Mouse (Mus musculus) CH12.LX (cell line): ENCODE data around the gene Gp9. TPM values are rescaled to one million over a fixed set of nuclear protein-coding genes. Genes with fewer than 3 reads are reported as not detected.

ENCODE experiments used
- DNase-seq: peaks from one replicate; pipeline ENCODE4 v3.0.0-alpha.2; 2013; ENCODE audit errors: extremely low read depth
- H3K27ac ChIP-seq: 2 replicates; pipeline ENCODE4 v1.5.1; 2012; ENCODE audit warnings: low read depth, mild to moderate bottlenecking, control low read depth, moderate library complexity; ENCODE audit not compliant: insufficient read depth
- H3K27me3 ChIP-seq: replicated peaks from 2 replicates; pipeline ENCODE3; 2012; ENCODE audit warnings: inconsistent platforms
- H3K36me3 ChIP-seq, 2 experiments: replicated peaks in 1 of 2; 2 replicates each; pipeline versions ENCODE3 to v1.6.1; 2012; ENCODE audit warnings: inconsistent platforms in 1 of 2, low read length in 1 of 2, mild to moderate bottlenecking in 1 of 2, mixed read lengths in 1 of 2, moderate library complexity in 1 of 2; ENCODE audit not compliant: control insufficient read depth in 1 of 2, insufficient read depth in 1 of 2
- H3K4me1 ChIP-seq, 2 experiments: 2 replicates each; pipeline ENCODE4 v1.6.1; 2012; ENCODE audit warnings: inconsistent platforms in 1 of 2, moderate library complexity in 1 of 2; ENCODE audit not compliant: insufficient read depth in 2 of 2, control insufficient read depth in 1 of 2
- H3K4me2 ChIP-seq: 2 replicates; pipeline ENCODE4 v1.6.1; 2012; ENCODE audit warnings: low read depth, mild to moderate bottlenecking, control low read depth; ENCODE audit not compliant: poor library complexity, insufficient read depth, severe bottlenecking
- H3K4me3 ChIP-seq, 3 experiments: fragments of 150-350 bp in 1 of 3; sonication (generic) in 1 of 3; replicated peaks in 1 of 3; 2 replicates each; pipeline versions ENCODE3 to v1.5.1; 2011 to 2012; ENCODE audit warnings: low read depth in 2 of 3, low read length in 2 of 3, mild to moderate bottlenecking in 2 of 3, moderate library complexity in 2 of 3, control low read depth in 1 of 3, improper control_type of control experiment in 1 of 3, inconsistent platforms in 1 of 3, mixed read lengths in 1 of 3; ENCODE audit not compliant: poor library complexity in 1 of 3
- H3K79me2 ChIP-seq: replicated peaks from 2 replicates; pipeline ENCODE4 v1.6.1; 2012; ENCODE audit warnings: mild to moderate bottlenecking, moderate library complexity; ENCODE audit not compliant: control insufficient read depth, poor library complexity, insufficient read depth, severe bottlenecking; ENCODE audit errors: extremely low read depth
- H3K9ac ChIP-seq: 2 replicates; pipeline ENCODE4 v1.6.1; 2012; ENCODE audit warnings: low read depth, mild to moderate bottlenecking, control low read depth, moderate library complexity; ENCODE audit not compliant: insufficient read depth
- H3K9me3 ChIP-seq: replicated peaks from 2 replicates; pipeline ENCODE3; 2012; ENCODE audit warnings: low read length, inconsistent platforms, mixed read lengths
- BHLHE40 ChIP-seq: IDR thresholded peaks from 2 replicates; pipeline ENCODE4 v1.6.1; 2011; ENCODE audit warnings: mild to moderate bottlenecking, low read depth, low read length, improper control_type of control experiment
- CHD2 ChIP-seq: IDR thresholded peaks from 2 replicates; pipeline ENCODE4 v1.6.1; 2011; ENCODE audit warnings: low read length, improper control_type of control experiment
- CTCF ChIP-seq, 2 experiments: IDR thresholded peaks in 1 of 2; conservative IDR thresholded peaks in 1 of 2; 2 replicates each; pipeline ENCODE4 v1.5.1; 2011 to 2012; ENCODE audit warnings: low read depth in 2 of 2, low read length in 2 of 2, improper control_type of control experiment in 1 of 2, inconsistent platforms in 1 of 2, mild to moderate bottlenecking in 1 of 2, moderate library complexity in 1 of 2
- E2F4 ChIP-seq: IDR thresholded peaks from 2 replicates; pipeline ENCODE4 v1.6.1; 2011; ENCODE audit warnings: low read depth, low read length, improper control_type of control experiment; ENCODE audit not compliant: insufficient replicate concordance
- ELF1 ChIP-seq: IDR thresholded peaks from 2 replicates; pipeline ENCODE4 v1.6.1; 2014; ENCODE audit warnings: low read depth, mild to moderate bottlenecking, inconsistent platforms, low read length, improper control_type of control experiment
- EP300 ChIP-seq: IDR thresholded peaks from 2 replicates; pipeline ENCODE4 v1.6.1; 2011; ENCODE audit warnings: low read length, improper control_type of control experiment
- GABPA ChIP-seq: IDR thresholded peaks from 2 replicates; pipeline ENCODE4 v1.6.1; 2012; ENCODE audit warnings: low read depth, low read length, improper control_type of control experiment, inconsistent platforms; ENCODE audit not compliant: insufficient replicate concordance
- HCFC1 ChIP-seq: IDR thresholded peaks from 2 replicates; pipeline ENCODE4 v1.6.1; 2012; ENCODE audit warnings: low read depth, mild to moderate bottlenecking, inconsistent platforms, low read length, improper control_type of control experiment
- IRF4 ChIP-seq: IDR thresholded peaks from 2 replicates; pipeline ENCODE4 v1.6.1; 2014; ENCODE audit warnings: low read depth, mild to moderate bottlenecking, inconsistent platforms, low read length, improper control_type of control experiment
- MAFK ChIP-seq: IDR thresholded peaks from 2 replicates; pipeline ENCODE4 v1.6.1; 2011; ENCODE audit warnings: low read length, improper control_type of control experiment; ENCODE audit not compliant: insufficient replicate concordance
- MAX ChIP-seq: IDR thresholded peaks from 2 replicates; pipeline ENCODE4 v1.6.1; 2011; ENCODE audit warnings: low read length, improper control_type of control experiment
- MEF2A ChIP-seq: IDR thresholded peaks from 2 replicates; pipeline ENCODE4 v1.6.1; 2014; ENCODE audit warnings: low read depth, mild to moderate bottlenecking, inconsistent platforms, low read length, improper control_type of control experiment, borderline replicate concordance
- MXI1 ChIP-seq: IDR thresholded peaks from 2 replicates; pipeline ENCODE4 v1.6.1; 2011; ENCODE audit warnings: mild to moderate bottlenecking, low read depth, low read length, improper control_type of control experiment
- MYC ChIP-seq: IDR thresholded peaks from 2 replicates; pipeline ENCODE4 v1.6.1; 2011; ENCODE audit warnings: low read depth, mild to moderate bottlenecking, improper control_type of control experiment, low read length
- NRF1 ChIP-seq: IDR thresholded peaks from 2 replicates; pipeline ENCODE4 v1.6.1; 2014; ENCODE audit warnings: low read depth, mild to moderate bottlenecking, inconsistent platforms, low read length, improper control_type of control experiment, moderate library complexity
- PAX5 ChIP-seq: IDR thresholded peaks from 2 replicates; pipeline ENCODE4 v1.6.1; 2012; ENCODE audit warnings: low read length, inconsistent platforms, mixed read lengths
- POLR2A ChIP-seq: IDR thresholded peaks from 2 replicates; pipeline ENCODE4 v1.6.1; 2011; ENCODE audit warnings: low read depth, mild to moderate bottlenecking, improper control_type of control experiment, low read length
- POLR2AphosphoS2 ChIP-seq: IDR thresholded peaks from 2 replicates; pipeline ENCODE4 v1.6.1; 2011; ENCODE audit warnings: low read depth, low read length, improper control_type of control experiment
- RCOR1 ChIP-seq: conservative IDR thresholded peaks from 2 replicates; pipeline ENCODE4 v1.6.1; 2012; ENCODE audit warnings: low read depth, mild to moderate bottlenecking, inconsistent platforms, low read length, improper control_type of control experiment
- SIN3A ChIP-seq: IDR thresholded peaks from 2 replicates; pipeline ENCODE4 v1.6.1; 2012; ENCODE audit warnings: low read length, improper control_type of control experiment, inconsistent platforms
- SMC3 ChIP-seq: IDR thresholded peaks from 2 replicates; pipeline ENCODE4 v1.6.1; 2011; ENCODE audit warnings: low read depth, low read length, improper control_type of control experiment
- TBP ChIP-seq: conservative IDR thresholded peaks from 2 replicates; pipeline ENCODE4 v1.6.1; 2011; ENCODE audit warnings: low read depth, low read length, improper control_type of control experiment
- TCF12 ChIP-seq: IDR thresholded peaks from 2 replicates; pipeline ENCODE4 v1.6.1; 2014; ENCODE audit warnings: low read depth, mild to moderate bottlenecking, inconsistent platforms, low read length, improper control_type of control experiment
- USF1 ChIP-seq: IDR thresholded peaks from 2 replicates; pipeline ENCODE4 v1.6.1; 2014; ENCODE audit warnings: low read depth, mild to moderate bottlenecking, inconsistent platforms, low read length, improper control_type of control experiment
- USF2 ChIP-seq: conservative IDR thresholded peaks from 2 replicates; pipeline ENCODE4 v1.6.1; 2011; ENCODE audit warnings: low read depth, low read length, improper control_type of control experiment
- ZKSCAN1 ChIP-seq: IDR thresholded peaks from 2 replicates; pipeline ENCODE4 v1.6.1; 2012; ENCODE audit warnings: low read depth, inconsistent platforms, low read length, improper control_type of control experiment, borderline replicate concordance
- ZMIZ1 ChIP-seq: IDR thresholded peaks from 2 replicates; pipeline ENCODE4 v1.6.1; 2012; ENCODE audit warnings: low read depth, mild to moderate bottlenecking, inconsistent platforms, low read length, improper control_type of control experiment
- ZNF384 ChIP-seq: IDR thresholded peaks from 2 replicates; pipeline ENCODE4 v1.6.1; 2012; ENCODE audit warnings: low read depth, low read length, improper control_type of control experiment, inconsistent platforms
- dilution Hi-C: fragments of 300-500 bp; cut with MboI; formaldehyde crosslinking; loops from 2 replicates; pipeline ENCODE4 v1.14.3; 2020; ENCODE audit warnings: low sequenced_read_pairs; ENCODE audit not compliant: extremely low pct_unique_long_range_greater_than_20kb, extremely low pct_ligation_motif_present
- in situ Hi-C: fragments of 300-500 bp; cut with MboI; formaldehyde crosslinking; loops from 3 replicates; pipeline ENCODE4 v1.14.3; 2019; ENCODE audit warnings: low sequenced_read_pairs, low pct_ligation_motif_present, low pct_unique_long_range_greater_than_20kb, mixed read lengths
- polyA plus RNA-seq: library from polyadenylated mRNA; unstranded; fragments of >175 nt; gene quantifications from 2 replicates; pipeline ENCODE4 v1.2.1, GENCODE M21; 2012; ENCODE audit warnings: low read depth; ENCODE audit not compliant: insufficient read length
- total RNA-seq, 2 experiments: library from RNA; depleted of rRNA; stranded (reverse); fragments of 300-350 nt in 1 of 2; fragments of >200 nt in 1 of 2; gene quantifications; 2 replicates each; pipeline ENCODE4 v1.2.3; 2012 to 2014

Gp9 gene
- total and polyA plus RNA-seq, 3 experiments: not detected

- Histone ChIP-seq H3K27me3 (peaks cover 3% of the 10 kb centered on the region), H3K27ac (no peak overlapping the region), H3K4me1 (peaks cover 7 to 16% of the 10 kb centered on the region in 2 experiments), H3K36me3 (no peaks in the 10 kb centered on the region), H3K79me2 (no peaks in the 10 kb centered on the region), H3K9ac (no peak overlapping the region), H3K4me3 (no peak overlapping the region), H3K4me2 (no peak overlapping the region), H3K9me3 (no peaks in the 10 kb centered on the region)
- dilution Hi-C loops (no loop called here), in situ Hi-C loops (no loop called here)
- no peak for DNase-seq
- TF ChIP-seq ZNF384 (no peak), SMC3 (no peak), RCOR1 (no peak), HCFC1 (no peak), IRF4 (no peak), USF1 (no peak), PAX5 (no peak), USF2 (no peak), E2F4 (no peak), TCF12 (no peak), SIN3A (no peak), EP300 (no peak), CTCF (conservative IDR thresholded peaks at IDR 0.05 in 1 of 2, IDR thresholded peaks at IDR 0.05 in 1 of 2; ENCODE audit: low read depth in 2 of 2, low read length in 2 of 2) (no peak), MAX (no peak), ZMIZ1 (no peak), MXI1 (no peak), ZKSCAN1 (no peak), NRF1 (no peak)
These were observed 18.0 kb upstream of the Gp9 start for GRCm38 (mm10) chr6:87759850-87760249.

- Histone ChIP-seq H3K27me3 (peaks cover 1% of the 10 kb centered on the region), H3K9me3 (no peaks in the 10 kb centered on the region), H3K4me2 (no peak overlapping the region), H3K4me1 (no peaks in the 10 kb centered on the region), H3K27ac (no peak overlapping the region), H3K4me3 (no peak overlapping the region), H3K9ac (no peak overlapping the region), H3K79me2 (no peaks in the 10 kb centered on the region), H3K36me3 (no peaks in the 10 kb centered on the region)
- in situ Hi-C loops (no loop called here), dilution Hi-C loops (no loop called here)
- TF ChIP-seq HCFC1 (no peak), GABPA (no peak), MAFK (no peak), MEF2A (no peak), BHLHE40 (no peak), NRF1 (no peak), USF2 (no peak), MXI1 (no peak), EP300 (no peak), POLR2A (no peak), MAX (no peak), MYC (no peak), POLR2AphosphoS2 (no peak), CTCF (conservative IDR thresholded peaks at IDR 0.05 in 1 of 2, IDR thresholded peaks at IDR 0.05 in 1 of 2; ENCODE audit: low read depth in 2 of 2, low read length in 2 of 2) (no peak), ELF1 (no peak), ZKSCAN1 (no peak), CHD2 (no peak), TBP (no peak)
- no peak for DNase-seq
These were observed 15.7 kb upstream of the Gp9 start for GRCm38 (mm10) chr6:87762161-87762560.
